Mouse (Mus musculus): Measurements from ENCODE around the gene Cma1. TPM values are rescaled to one million over a fixed set of nuclear protein-coding genes. Genes with fewer than 3 reads are reported as not detected.
"Not testable (repeated sequence)": the region's sequence is repeated elsewhere in the genome, so short reads cannot be mapped to it uniquely, and the experiment has no call there.

Gene Cma1
- 0.90 TPM for polyA plus RNA-seq (2012; fragmentation: generic; extraction: Trizol)
- long read RNA-seq, experiment 1, result 0 reads
- long read RNA-seq, experiment 2, result 0 reads

- H3K79me2 ChIP-seq (ENCODE audit: control insufficient read depth, insufficient read depth), result no peaks in the 10 kb centered on the region
- H3K4me3 ChIP-seq (ENCODE audit: insufficient read depth, poor library complexity, severe bottlenecking), result no peak within 1 kb of the TSS
- no peak within 1 kb of the TSS for H3ac ChIP-seq (ENCODE audit: control insufficient read depth, insufficient read length, low read depth)
- no peaks in the 10 kb centered on the region for H3K27me3 ChIP-seq (ENCODE audit: control insufficient read depth, insufficient read depth, insufficient read length)
- TF ChIP-seq FOSL1 (IDR thresholded peaks at IDR 0.05; ENCODE audit: insufficient read depth, low read length, poor library complexity, severe bottlenecking), result no peak
- TF ChIP-seq MAX (IDR thresholded peaks at IDR 0.05), result no peak
- no peak for TF ChIP-seq CTCF (IDR thresholded peaks at IDR 0.05; ENCODE audit: control insufficient read depth, insufficient read depth, insufficient read length)
- TF ChIP-seq CEBPB (IDR thresholded peaks at IDR 0.05; ENCODE audit: low read depth), result no peak
- TF ChIP-seq MYOD1 (IDR thresholded peaks at IDR 0.05; ENCODE audit: control insufficient read depth, insufficient read length, low read depth), result no peak
- TF ChIP-seq MYOG (IDR thresholded peaks at IDR 0.05; ENCODE audit: control insufficient read depth, extremely low read depth, insufficient read length), result no peak
- TF ChIP-seq USF1 (IDR thresholded peaks at IDR 0.05; ENCODE audit: low read depth), result no peak
- no peaks in the 10 kb centered on the region for H3K36me3 ChIP-seq (ENCODE audit: control insufficient read depth, insufficient read depth)
- no peaks in the 10 kb centered on the region for H3K79me3 ChIP-seq (ENCODE audit: low read depth)
These were observed at the start of gene Cma1 for GRCm38 (mm10) chr14:55944575-55944974. Gene Cma1, minus strand, starts transcription at chr14:55944675.

GRCm38 (mm10) chr14:55987464-55987863 is 43.0 kb upstream of the Cma1 start:
- not testable (repeated sequence) for H3K27me3 ChIP-seq (ENCODE audit: control insufficient read depth, insufficient read depth, insufficient read length); H3K79me3 ChIP-seq (ENCODE audit: low read depth); H3K4me3 ChIP-seq (ENCODE audit: insufficient read depth, poor library complexity, severe bottlenecking); H3K79me2 ChIP-seq (ENCODE audit: control insufficient read depth, insufficient read depth); H3K36me3 ChIP-seq (ENCODE audit: control insufficient read depth, insufficient read depth); H3ac ChIP-seq (ENCODE audit: control insufficient read depth, insufficient read length, low read depth)

- H3K79me3 ChIP-seq (ENCODE audit: low read depth); H3ac ChIP-seq (ENCODE audit: control insufficient read depth, insufficient read length, low read depth); H3K79me2 ChIP-seq (ENCODE audit: control insufficient read depth, insufficient read depth); H3K36me3 ChIP-seq (ENCODE audit: control insufficient read depth, insufficient read depth); H3K4me3 ChIP-seq (ENCODE audit: insufficient read depth, poor library complexity, severe bottlenecking); H3K27me3 ChIP-seq (ENCODE audit: control insufficient read depth, insufficient read depth, insufficient read length): not testable (repeated sequence)
These were observed 19.4 kb upstream of the Cma1 start for GRCm38 (mm10) chr14:55963900-55964299.

- no peak overlapping the region for H3ac ChIP-seq (ENCODE audit: control insufficient read depth, insufficient read length, low read depth)
- no peaks in the 10 kb centered on the region for H3K79me3 ChIP-seq (ENCODE audit: low read depth)
- no peaks in the 10 kb centered on the region for H3K79me2 ChIP-seq (ENCODE audit: control insufficient read depth, insufficient read depth)
- H3K27me3 ChIP-seq (ENCODE audit: control insufficient read depth, insufficient read depth, insufficient read length), result no peaks in the 10 kb centered on the region
- H3K36me3 ChIP-seq (ENCODE audit: control insufficient read depth, insufficient read depth), result no peaks in the 10 kb centered on the region
- TF ChIP-seq MYOG (IDR thresholded peaks at IDR 0.05; ENCODE audit: control insufficient read depth, extremely low read depth, insufficient read length) (no peak), USF1 (IDR thresholded peaks at IDR 0.05; ENCODE audit: low read depth) (no peak), FOSL1 (IDR thresholded peaks at IDR 0.05; ENCODE audit: insufficient read depth, low read length, poor library complexity, severe bottlenecking) (no peak), MAX (IDR thresholded peaks at IDR 0.05) (no peak), MYOD1 (IDR thresholded peaks at IDR 0.05; ENCODE audit: control insufficient read depth, insufficient read length, low read depth) (no peak), CTCF (IDR thresholded peaks at IDR 0.05; ENCODE audit: control insufficient read depth, insufficient read depth, insufficient read length) (no peak), CEBPB (IDR thresholded peaks at IDR 0.05; ENCODE audit: low read depth) (no peak)
- H3K4me3 ChIP-seq (ENCODE audit: insufficient read depth, poor library complexity, severe bottlenecking), result no peak overlapping the region
These were observed 18.8 kb upstream of the Cma1 start for GRCm38 (mm10) chr14:55963263-55963662.

GRCm38 (mm10) chr14:55950346-55951030 is 6.0 kb upstream of the Cma1 start, which contains the start of gene Cma2:
Gene Cma2, plus strand, starts transcription at chr14:55950980.
- Histone ChIP-seq H3K27me3 (ENCODE audit: control insufficient read depth, insufficient read depth, insufficient read length) (no peaks in the 10 kb centered on the region), H3ac (ENCODE audit: control insufficient read depth, insufficient read length, low read depth) (no peak within 1 kb of the TSS), H3K79me2 (ENCODE audit: control insufficient read depth, insufficient read depth) (no peaks in the 10 kb centered on the region), H3K4me3 (ENCODE audit: insufficient read depth, poor library complexity, severe bottlenecking) (no peak within 1 kb of the TSS), H3K36me3 (ENCODE audit: control insufficient read depth, insufficient read depth) (no peaks in the 10 kb centered on the region), H3K79me3 (ENCODE audit: low read depth) (no peaks in the 10 kb centered on the region)
- TF ChIP-seq MAX (IDR thresholded peaks at IDR 0.05), result no peak
- TF ChIP-seq FOSL1 (IDR thresholded peaks at IDR 0.05; ENCODE audit: insufficient read depth, low read length, poor library complexity, severe bottlenecking), result no peak
- no peak for TF ChIP-seq MYOD1 (IDR thresholded peaks at IDR 0.05; ENCODE audit: control insufficient read depth, insufficient read length, low read depth)
- TF ChIP-seq CTCF (IDR thresholded peaks at IDR 0.05; ENCODE audit: control insufficient read depth, insufficient read depth, insufficient read length), result no peak
- TF ChIP-seq MYOG (IDR thresholded peaks at IDR 0.05; ENCODE audit: control insufficient read depth, extremely low read depth, insufficient read length), result no peak
- TF ChIP-seq CEBPB (IDR thresholded peaks at IDR 0.05; ENCODE audit: low read depth), result no peak
- TF ChIP-seq USF1 (IDR thresholded peaks at IDR 0.05; ENCODE audit: low read depth), result no peak

GRCm38 (mm10) chr14:55946269-55946969 is 1.9 kb upstream of the Cma1 start:
- H3K79me3 ChIP-seq (ENCODE audit: low read depth), result no peaks in the 10 kb centered on the region
- no peak overlapping the region for H3ac ChIP-seq (ENCODE audit: control insufficient read depth, insufficient read length, low read depth)
- TF ChIP-seq MYOD1 (IDR thresholded peaks at IDR 0.05; ENCODE audit: control insufficient read depth, insufficient read length, low read depth) (peak; percentile 92), CTCF (IDR thresholded peaks at IDR 0.05; ENCODE audit: control insufficient read depth, insufficient read depth, insufficient read length) (no peak)
- H3K79me2 ChIP-seq (ENCODE audit: control insufficient read depth, insufficient read depth), result no peaks in the 10 kb centered on the region
- no peaks in the 10 kb centered on the region for H3K27me3 ChIP-seq (ENCODE audit: control insufficient read depth, insufficient read depth, insufficient read length)
- H3K36me3 ChIP-seq (ENCODE audit: control insufficient read depth, insufficient read depth), result no peaks in the 10 kb centered on the region
- no peak overlapping the region for H3K4me3 ChIP-seq (ENCODE audit: insufficient read depth, poor library complexity, severe bottlenecking)
